Mouse (Mus musculus) embryonic facial prominence, embryonic 12.5 days (tissue): ENCODE data around the gene Hebp1. TPM values are rescaled to one million over a fixed set of nuclear protein-coding genes. Genes with fewer than 3 reads are reported as not detected.

Experiments used
- ATAC-seq: fragments of 200-750 bp; cut with Nextera tagmentation; 2 replicates; pipeline ENCODE4 v1.8.0; 2017; ENCODE audit not compliant: insufficient number of reproducible peaks, insufficient read depth, low FRiP score, low TSS enrichment
- H3K27ac ChIP-seq: fragments of 300-500 bp; sonication (generic); 2 replicates; pipeline ENCODE4 v1.5.1; 2016; ENCODE audit warnings: mild to moderate bottlenecking
- H3K27me3 ChIP-seq: fragments of 300-500 bp; sonication (generic); 2 replicates; pipeline ENCODE4 v1.6.1; 2016; ENCODE audit warnings: mild to moderate bottlenecking, moderate library complexity
- H3K36me3 ChIP-seq: fragments of 300-500 bp; sonication (generic); 2 replicates; pipeline ENCODE4 v1.6.1; 2016; ENCODE audit warnings: mild to moderate bottlenecking
- H3K4me1 ChIP-seq: fragments of 300-500 bp; sonication (generic); 2 replicates; pipeline ENCODE4 v1.6.1; 2016
- H3K4me2 ChIP-seq: fragments of 300-500 bp; sonication (generic); replicated peaks from 2 replicates; pipeline ENCODE4 v1.6.1; 2016; ENCODE audit warnings: mild to moderate bottlenecking, moderate library complexity
- H3K4me3 ChIP-seq: fragments of 300-500 bp; sonication (generic); 2 replicates; pipeline ENCODE4 v1.5.1; 2016; ENCODE audit warnings: mild to moderate bottlenecking
- H3K9ac ChIP-seq: fragments of 300-500 bp; sonication (generic); 2 replicates; pipeline ENCODE4 v1.6.1; 2016; ENCODE audit warnings: mild to moderate bottlenecking, moderate library complexity
- H3K9me3 ChIP-seq: fragments of 300-500 bp; sonication (generic); 2 replicates; pipeline ENCODE4 v1.6.1; 2016; ENCODE audit warnings: mild to moderate bottlenecking, moderate library complexity
- WGBS: fragments of 180-500 bp; shearing (Covaris S2); methylation state at CpG from one replicate; pipeline ENCODE4 v1.1.7; 2016; 5-methylcytosine and 5-hydroxymethylcytosine counted together
- polyA plus RNA-seq: library from polyadenylated mRNA; unstranded; fragments of >200 nt; fragmentation: Nextera tagmentation; extraction: Ambion mirVana; gene quantifications from 2 replicates; pipeline ENCODE4 v1.2.1, GENCODE M21; 2016

Gene Hebp1
- polyA plus RNA-seq, 1 experiment from 2014 or later: 6.8 TPM

- no peaks in the 10 kb centered on the region for H3K4me1 ChIP-seq
- no peaks in the 10 kb centered on the region for H3K9me3 ChIP-seq
- no peak overlapping the region for H3K9ac ChIP-seq
- H3K27me3 ChIP-seq: no peaks in the 10 kb centered on the region
- ATAC-seq: no peak
- no peaks in the 10 kb centered on the region for H3K36me3 ChIP-seq
- H3K4me2 ChIP-seq: no peak overlapping the region
- H3K4me3 ChIP-seq: no peak overlapping the region
- 90% methylated on average over 6 of the region's 6 CpGs for WGBS
- H3K27ac ChIP-seq: no peak overlapping the region
Observed at GRCm38 (mm10) chr6:135107014-135107413, 90.8 kb downstream of the Hebp1 start.

- 80% methylated on average over 5 of the region's 5 CpGs for WGBS
- no peaks in the 10 kb centered on the region for H3K36me3 ChIP-seq
- H3K27ac ChIP-seq: no peak overlapping the region
- ATAC-seq: no peak
- H3K9me3 ChIP-seq: no peaks in the 10 kb centered on the region
- H3K9ac ChIP-seq: no peak overlapping the region
- H3K4me2 ChIP-seq: no peak overlapping the region
- no peaks in the 10 kb centered on the region for H3K27me3 ChIP-seq
- H3K4me1 ChIP-seq: no peaks in the 10 kb centered on the region
- H3K4me3 ChIP-seq: no peak overlapping the region
Observed at GRCm38 (mm10) chr6:135102736-135103303, 95.0 kb downstream of the Hebp1 start.

GRCm38 (mm10) chr6:135100787-135101472 lies 96.9 kb downstream of the Hebp1 start:
- ATAC-seq: peak; percentile 49; the same call in 1 of the 2 replicates
- H3K36me3 ChIP-seq: no peaks in the 10 kb centered on the region
- H3K27ac ChIP-seq: no peak overlapping the region
- no peaks in the 10 kb centered on the region for H3K27me3 ChIP-seq
- no peak overlapping the region for H3K9ac ChIP-seq
- H3K4me1 ChIP-seq: no peaks in the 10 kb centered on the region
- H3K4me2 ChIP-seq: no peak overlapping the region
- H3K9me3 ChIP-seq: no peaks in the 10 kb centered on the region
- no peak overlapping the region for H3K4me3 ChIP-seq
- WGBS: 72% methylated on average over 15 of the region's 15 CpGs

- ATAC-seq: no peak
- H3K9ac ChIP-seq: no peak overlapping the region
- 87% methylated on average over 12 of the region's 12 CpGs for WGBS
- no peaks in the 10 kb centered on the region for H3K9me3 ChIP-seq
- H3K27ac ChIP-seq: no peak overlapping the region
- no peaks in the 10 kb centered on the region for H3K36me3 ChIP-seq
- peaks cover 5% of the 10 kb centered on the region; the same call in 1 of the 2 replicates for H3K4me1 ChIP-seq
- H3K27me3 ChIP-seq: no peaks in the 10 kb centered on the region
- no peak overlapping the region for H3K4me3 ChIP-seq
- no peak overlapping the region for H3K4me2 ChIP-seq
Observed at GRCm38 (mm10) chr6:135092798-135093470, 104.9 kb downstream of the Hebp1 start.

- no peaks in the 10 kb centered on the region for H3K27me3 ChIP-seq
- no peak overlapping the region for H3K4me2 ChIP-seq
- H3K27ac ChIP-seq: no peak overlapping the region
- H3K4me1 ChIP-seq: peaks cover 5% of the 10 kb centered on the region; the same call in 1 of the 2 replicates
- no peak for ATAC-seq
- H3K4me3 ChIP-seq: no peak overlapping the region
- 86% methylated on average over 4 of the region's 4 CpGs for WGBS
- no peak overlapping the region for H3K9ac ChIP-seq
- H3K36me3 ChIP-seq: no peaks in the 10 kb centered on the region
- H3K9me3 ChIP-seq: no peaks in the 10 kb centered on the region
Observed at GRCm38 (mm10) chr6:135090661-135091060, 107.2 kb downstream of the Hebp1 start.

- whole genome bisulfite sequencing: 18% methylated on average over 8 of the region's 8 CpGs
- H3K4me1 ChIP-seq: peaks cover 5% of the 10 kb centered on the region; the same call in 1 of the 2 replicates
- H3K36me3 ChIP-seq: no peaks in the 10 kb centered on the region
- H3K27me3 ChIP-seq: no peaks in the 10 kb centered on the region
- H3K9me3 ChIP-seq: no peaks in the 10 kb centered on the region
- no peak overlapping the region for H3K9ac ChIP-seq
- ATAC-seq: no peak
- H3K4me2 ChIP-seq: no peak overlapping the region
- H3K4me3 ChIP-seq: no peak overlapping the region
- no peak overlapping the region for H3K27ac ChIP-seq
Observed at GRCm38 (mm10) chr6:135089786-135090185, 108.0 kb downstream of the Hebp1 start.

- H3K4me3 ChIP-seq: no peak overlapping the region
- peaks cover 5% of the 10 kb centered on the region; the same call in 1 of the 2 replicates for H3K4me1 ChIP-seq
- no peak overlapping the region for H3K9ac ChIP-seq
- ATAC-seq: peak; percentile 77; the same call in 1 of the 2 replicates
- H3K36me3 ChIP-seq: no peaks in the 10 kb centered on the region
- no peaks in the 10 kb centered on the region for H3K9me3 ChIP-seq
- WGBS: 22% methylated on average over 19 of the region's 19 CpGs
- H3K27ac ChIP-seq: 0 out of 2 replicates have a peak overlapping the region, but pooled peaks have one; percentile 30
- H3K4me2 ChIP-seq: peak overlapping the region; percentile 39
- no peaks in the 10 kb centered on the region for H3K27me3 ChIP-seq
Observed at GRCm38 (mm10) chr6:135087721-135088451, 109.9 kb downstream of the Hebp1 start.

Other genes starting within 250 kb of the Hebp1 start
- gene Apold1, start 216.3 kb downstream of the Hebp1 start, polyA plus RNA-seq: 4.5 and 4.7 TPM in 2 replicates
- 111 and 113 TPM in 2 replicates for gene Ddx47, start 186.4 kb downstream of the Hebp1 start, polyA plus RNA-seq
- 2.2 and 2.5 TPM in 2 replicates for gene Gprc5a, start 132.4 kb downstream of the Hebp1 start, polyA plus RNA-seq
- gene Gprc5d, start 79.7 kb downstream of the Hebp1 start, polyA plus RNA-seq: not detected in 2 replicates
- gene Fam234b, start within 50 bp of the Hebp1 start, polyA plus RNA-seq: 26.4 and 28.7 TPM in 2 replicates
- 0.45 TPM in 1 of 2 replicates, not detected in the other for gene Gsg1, start 56.3 kb upstream of the Hebp1 start, polyA plus RNA-seq
- not detected in 2 replicates for gene Pbp2, start 112.4 kb upstream of the Hebp1 start, polyA plus RNA-seq
- gene Emp1, start 164.5 kb upstream of the Hebp1 start, polyA plus RNA-seq: 28.8 and 30.4 TPM in 2 replicates